Mouse (Mus musculus): Measurements from ENCODE around the gene Ocm.

Gene Ocm

DNA sequence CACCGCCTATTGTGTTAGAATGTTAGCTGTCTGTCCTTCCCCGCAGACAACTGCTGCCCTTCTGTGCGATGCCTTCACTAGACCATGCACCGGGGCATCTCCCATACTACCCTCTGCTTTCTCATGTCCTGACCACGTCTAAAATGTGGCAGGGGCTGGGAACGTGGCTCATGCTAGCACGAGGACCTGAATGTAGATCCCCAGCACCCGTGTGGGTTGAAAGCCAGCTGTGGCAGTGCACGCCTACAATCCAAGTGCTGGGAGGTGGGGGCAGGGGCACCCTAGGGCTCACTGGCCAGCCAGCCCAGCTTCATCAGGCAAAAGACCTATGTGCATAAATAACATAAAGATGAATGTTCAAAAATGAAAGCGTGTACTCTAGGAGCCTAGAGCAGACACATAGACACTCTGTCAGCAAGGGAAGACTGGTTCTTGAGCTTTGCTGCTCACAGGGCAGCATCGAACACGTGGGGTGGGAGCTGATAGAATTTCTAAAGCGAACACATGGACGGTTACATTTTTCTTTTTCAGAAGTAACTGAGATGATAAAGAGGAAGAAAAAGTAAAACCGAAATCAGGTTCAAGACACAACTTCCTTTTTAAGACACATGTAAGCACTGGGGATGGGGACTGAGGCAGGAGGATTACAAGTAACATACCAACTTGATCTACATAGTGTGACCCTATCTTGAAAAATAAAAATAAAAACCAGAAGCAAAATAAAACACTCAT is 23.8 kb downstream of the Ocm start:
- DNase-seq (ENCODE audit: low read depth, low spot score): no peak

DNA sequence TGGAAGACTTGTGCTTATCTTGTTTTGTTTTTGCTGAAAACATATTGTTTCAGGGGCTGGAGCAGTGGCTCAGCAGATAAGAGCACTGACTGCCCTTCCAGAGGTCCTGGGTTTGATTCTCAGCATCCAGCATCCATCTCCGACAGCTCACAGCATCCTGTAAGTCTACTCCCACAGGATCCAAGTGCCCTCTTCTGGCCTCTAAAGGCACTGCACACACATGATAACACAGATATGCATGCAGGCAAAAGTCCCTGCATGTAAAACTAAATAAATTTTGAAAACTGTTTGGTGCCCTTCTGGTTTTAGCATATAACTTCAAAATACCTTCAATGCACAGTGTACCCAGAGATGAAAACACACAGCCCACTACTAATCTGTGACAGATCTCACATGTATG is 27.1 kb downstream of the Ocm start:
- no peak for DNase-seq (ENCODE audit: low read depth, low spot score)

- no peak for DNase-seq (ENCODE audit: low read depth, low spot score)
Observed at GRCm38 (mm10) chr5:143994632-143995365, 31.7 kb downstream of the Ocm start.

GRCm38 (mm10) chr5:143993849-143994248 is 32.6 kb downstream of the Ocm start:
- no peak for DNase-seq (ENCODE audit: low read depth, low spot score)

DNA sequence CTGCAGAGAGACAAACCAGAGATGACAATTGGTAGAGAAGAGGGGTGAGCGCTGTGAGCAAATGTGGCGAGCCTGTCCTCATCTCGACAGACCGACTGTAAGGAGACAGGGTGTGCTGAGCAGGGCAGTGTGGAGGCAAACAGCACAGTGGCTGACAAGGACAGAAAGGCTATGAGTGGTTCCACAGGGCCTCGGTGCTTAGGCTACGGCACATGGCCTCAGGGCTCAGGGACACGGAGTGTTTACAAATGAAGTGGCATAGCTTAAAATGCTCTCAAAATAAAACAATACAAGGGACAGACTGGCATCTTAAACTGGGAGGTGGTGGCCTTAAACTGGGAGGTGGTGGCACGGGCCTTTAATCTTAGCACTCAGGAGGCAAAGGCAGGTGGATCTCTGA is 33.2 kb downstream of the Ocm start:
- DNase-seq (ENCODE audit: low read depth, low spot score): no peak

DNA sequence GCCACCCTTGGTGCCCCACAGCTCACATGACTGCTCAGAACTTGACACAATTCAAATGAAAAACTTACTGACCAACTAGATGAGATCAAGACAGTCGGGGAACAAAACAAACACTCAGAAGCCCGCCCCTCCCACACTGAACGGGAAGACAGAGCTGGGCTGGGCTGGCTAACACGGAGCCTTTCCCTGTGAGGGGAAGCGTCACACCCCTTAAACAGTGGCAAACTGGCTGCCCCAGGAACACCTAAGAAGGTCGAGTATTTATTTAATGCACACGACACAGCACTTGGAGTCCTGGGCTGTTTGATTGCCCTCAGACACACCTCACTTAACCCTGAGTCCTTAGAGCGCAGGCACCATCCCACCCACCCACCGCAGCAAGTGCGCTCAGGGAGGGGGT is 33.8 kb downstream of the Ocm start:
- DNase-seq (ENCODE audit: low read depth, low spot score): no peak

DNA sequence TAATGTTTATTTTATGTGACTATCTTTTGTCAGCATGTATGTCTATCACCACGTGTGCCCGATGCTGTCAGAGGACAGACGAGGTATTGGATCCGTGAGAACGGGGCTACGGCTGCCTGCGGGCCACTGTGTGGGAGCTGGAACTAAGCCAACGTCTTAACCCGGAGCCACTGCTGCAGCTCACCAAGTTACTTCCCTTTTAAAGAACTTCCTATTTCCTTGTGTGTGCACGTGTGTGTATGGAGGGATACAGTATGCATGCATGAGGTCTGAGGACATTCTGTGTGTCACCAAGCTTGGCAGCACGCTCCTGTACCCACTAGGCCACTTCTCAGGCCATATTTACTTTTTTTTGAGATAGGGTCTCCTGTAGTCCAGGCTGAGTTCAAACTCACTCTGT is 36.4 kb downstream of the Ocm start:
- no peak for DNase-seq (ENCODE audit: low read depth, low spot score)

DNA sequence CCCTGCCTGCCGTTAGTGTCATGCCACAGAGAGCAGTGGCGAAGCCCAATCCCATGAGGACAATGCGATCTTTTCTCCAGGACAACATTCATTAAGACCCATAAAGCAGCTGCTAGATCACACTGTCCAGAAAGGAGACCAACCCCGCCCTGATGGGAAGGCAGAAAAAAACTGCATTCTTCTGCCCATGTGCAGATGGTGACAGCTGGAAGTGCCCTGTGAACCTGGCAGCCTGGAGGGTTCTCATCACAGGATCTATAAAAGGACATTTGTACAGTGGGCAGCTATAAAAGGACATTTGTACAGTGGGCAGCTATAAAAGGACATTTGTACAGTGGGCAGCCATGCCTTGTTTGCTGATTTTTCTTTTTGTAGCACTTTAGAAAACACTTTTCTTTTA is 37.4 kb downstream of the Ocm start:
- DNase-seq (ENCODE audit: low read depth, low spot score): no peak

DNA sequence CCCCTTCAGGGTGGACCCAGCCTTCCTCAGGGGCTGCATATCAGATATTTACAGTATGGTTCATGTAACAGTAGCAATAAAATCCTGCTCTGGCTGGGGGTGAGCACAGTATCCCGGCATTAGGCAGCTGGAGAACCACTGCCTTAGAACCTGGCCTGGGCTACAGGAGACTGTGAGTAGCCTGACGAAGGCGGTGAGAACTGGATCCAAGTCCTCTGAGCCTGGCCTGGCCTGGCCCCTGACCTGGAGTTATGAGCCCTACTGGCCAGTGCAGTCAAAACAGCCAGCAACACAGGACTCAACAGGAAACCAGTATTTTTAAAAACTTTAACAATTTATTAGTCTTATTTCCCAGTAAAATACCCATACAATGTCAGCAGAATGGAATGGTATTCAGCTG is 38.9 kb downstream of the Ocm start:
- no peak for DNase-seq (ENCODE audit: low read depth, low spot score)

DNA sequence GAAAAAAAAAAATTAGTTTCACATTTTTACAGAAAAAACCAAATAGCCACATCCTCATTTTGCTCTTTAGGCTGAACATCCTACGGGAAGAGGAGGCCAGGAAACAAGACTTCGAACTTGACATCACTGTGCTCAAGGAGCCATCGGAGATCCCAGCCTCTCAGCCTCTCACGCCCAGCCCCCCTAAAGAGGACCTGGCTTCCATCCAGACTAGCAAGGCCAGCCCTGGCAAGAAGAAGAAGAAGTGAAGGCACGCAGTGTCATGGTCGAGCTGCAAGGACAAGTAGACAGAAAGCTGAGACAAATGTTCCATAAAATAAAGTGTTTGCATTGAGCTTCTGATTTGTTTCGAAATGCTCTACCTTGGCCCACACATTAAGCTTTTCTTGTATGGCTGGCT is 41.1 kb downstream of the Ocm start:
- no peak for DNase-seq (ENCODE audit: low read depth, low spot score)

- no peak for DNase-seq (ENCODE audit: low read depth, low spot score)
Observed at GRCm38 (mm10) chr5:143982361-143982760, 44.1 kb downstream of the Ocm start.

- no peak for DNase-seq (ENCODE audit: low read depth, low spot score)
Observed at GRCm38 (mm10) chr5:143980858-143981257, 45.6 kb downstream of the Ocm start.

- DNase-seq (ENCODE audit: low read depth, low spot score): no peak
Observed at GRCm38 (mm10) chr5:143976726-143977431, 49.6 kb downstream of the Ocm start.

DNA sequence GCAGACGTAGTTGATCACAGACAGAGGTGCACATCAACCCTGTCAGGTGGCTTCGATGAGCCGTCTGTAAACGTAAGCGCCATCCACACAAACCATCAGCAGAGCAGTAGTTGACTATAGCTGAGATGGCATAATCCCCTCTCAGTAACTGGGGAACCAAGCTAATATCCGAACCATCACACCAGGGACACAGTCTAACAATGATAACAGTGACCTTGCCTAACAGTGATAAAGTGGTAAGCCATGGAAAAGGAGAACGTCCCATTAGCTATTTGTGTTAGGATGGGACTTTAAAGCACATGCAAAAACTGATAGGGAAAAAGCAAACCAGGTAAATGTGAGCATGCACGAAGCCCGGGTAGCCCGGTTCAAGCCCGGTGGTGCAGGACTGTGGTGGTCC is 50.2 kb downstream of the Ocm start:
- no peak for DNase-seq (ENCODE audit: low read depth, low spot score)

DNA sequence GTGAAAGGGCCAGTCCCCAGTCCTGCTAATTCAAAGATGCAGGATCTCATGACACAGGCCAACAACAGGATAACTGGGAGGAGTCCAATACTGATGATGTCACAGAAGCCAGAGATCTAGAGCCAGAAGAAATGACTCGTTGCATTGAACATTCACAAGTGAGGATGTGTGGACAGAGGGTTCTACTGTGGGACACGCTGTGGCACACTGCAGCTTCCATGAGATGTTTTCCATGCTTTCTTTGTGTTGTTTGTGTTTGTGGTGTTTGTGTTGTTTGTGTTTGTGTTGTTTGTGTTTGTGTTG is 50.9 kb downstream of the Ocm start:
- no peak for DNase-seq (ENCODE audit: low read depth, low spot score)

- peak; percentile 86 for DNase-seq (ENCODE audit: low read depth, low spot score)
Observed at GRCm38 (mm10) chr5:143974931-143975630, 51.4 kb downstream of the Ocm start.

- no peak for DNase-seq (ENCODE audit: low read depth, low spot score)
Observed at GRCm38 (mm10) chr5:143972628-143973027, 53.8 kb downstream of the Ocm start.

Data from CD4-positive, CD25-positive, alpha-beta regulatory T cell, adult 2 months (primary cell).